Mouse (Mus musculus): Measurements from ENCODE around the gene Adh5. TPM values are rescaled to one million over a fixed set of nuclear protein-coding genes. Genes with fewer than 3 reads are reported as not detected.

Gene Adh5
- polyA plus RNA-seq, 1 experiment from 2014 or later: 207 TPM

GRCm38 (mm10) chr3:138424247-138424646, 18.6 kb upstream of the Adh5 start:
- Histone ChIP-seq H3K36me3 (no peaks in the 10 kb centered on the region), H3K9ac (replicated peaks) (no peak overlapping the region), H3K27me3 (no peaks in the 10 kb centered on the region), H3K27ac (no peak overlapping the region), H3K4me2 (no peak overlapping the region), H3K9me3 (no peaks in the 10 kb centered on the region), H3K4me1 (replicated peaks) (no peaks in the 10 kb centered on the region), H3K4me3 (replicated peaks) (no peak overlapping the region)
- ATAC-seq (ENCODE audit: insufficient number of reproducible peaks, insufficient read depth, low FRiP score, low TSS enrichment, low read depth): no peak
- WGBS: 61% methylated on average over 4 of the region's 4 CpGs

DNA sequence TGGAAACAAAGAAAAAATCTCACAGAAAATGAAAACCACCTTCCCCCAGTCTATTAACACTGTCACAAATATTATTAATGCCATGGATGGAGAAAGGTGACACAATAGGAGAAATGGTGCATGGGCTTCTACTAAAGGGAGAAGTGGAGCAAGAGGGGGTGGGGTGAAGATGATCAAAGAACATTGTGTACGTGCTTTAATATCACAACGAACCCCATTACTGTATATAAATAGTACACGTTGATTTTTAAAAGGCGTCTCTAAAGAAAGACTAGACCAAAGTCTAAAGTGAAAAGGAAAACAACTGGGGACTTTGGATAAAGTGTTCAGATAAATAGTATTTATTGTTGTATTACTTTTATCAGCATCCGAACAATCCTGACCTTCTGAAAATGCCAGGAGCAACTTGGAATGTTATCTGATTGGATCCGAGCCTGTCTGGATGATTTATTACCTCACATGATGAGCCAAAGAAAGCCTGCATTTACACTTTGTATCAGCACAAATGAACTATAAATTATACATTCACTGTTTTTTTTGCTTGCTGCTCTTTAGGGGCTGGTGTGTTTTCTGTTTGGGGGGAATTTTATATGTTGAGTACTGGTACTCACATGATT, 12.4 kb upstream of the Adh5 start:
- no peak for ATAC-seq (ENCODE audit: insufficient number of reproducible peaks, insufficient read depth, low FRiP score, low TSS enrichment, low read depth)
- Histone ChIP-seq H3K27ac (no peak overlapping the region), H3K36me3 (no peaks in the 10 kb centered on the region), H3K27me3 (no peaks in the 10 kb centered on the region), H3K9ac (replicated peaks) (no peak overlapping the region), H3K9me3 (no peaks in the 10 kb centered on the region), H3K4me3 (replicated peaks) (no peak overlapping the region), H3K4me2 (no peak overlapping the region), H3K4me1 (replicated peaks) (no peaks in the 10 kb centered on the region)
- WGBS: 81% methylated on average over 6 of the region's 6 CpGs

GRCm38 (mm10) chr3:138431835-138432234, 11.1 kb upstream of the Adh5 start:
- H3K9ac ChIP-seq (replicated peaks): no peak overlapping the region
- no peaks in the 10 kb centered on the region for H3K27me3 ChIP-seq
- H3K4me1 ChIP-seq (replicated peaks): no peaks in the 10 kb centered on the region
- no peaks in the 10 kb centered on the region for H3K9me3 ChIP-seq
- WGBS: 78% methylated on average over 2 of the region's 2 CpGs
- no peak overlapping the region for H3K4me2 ChIP-seq
- H3K27ac ChIP-seq: no peak overlapping the region
- no peak for ATAC-seq (ENCODE audit: insufficient number of reproducible peaks, insufficient read depth, low FRiP score, low TSS enrichment, low read depth)
- no peak overlapping the region for H3K4me3 ChIP-seq (replicated peaks)
- no peaks in the 10 kb centered on the region for H3K36me3 ChIP-seq

DNA sequence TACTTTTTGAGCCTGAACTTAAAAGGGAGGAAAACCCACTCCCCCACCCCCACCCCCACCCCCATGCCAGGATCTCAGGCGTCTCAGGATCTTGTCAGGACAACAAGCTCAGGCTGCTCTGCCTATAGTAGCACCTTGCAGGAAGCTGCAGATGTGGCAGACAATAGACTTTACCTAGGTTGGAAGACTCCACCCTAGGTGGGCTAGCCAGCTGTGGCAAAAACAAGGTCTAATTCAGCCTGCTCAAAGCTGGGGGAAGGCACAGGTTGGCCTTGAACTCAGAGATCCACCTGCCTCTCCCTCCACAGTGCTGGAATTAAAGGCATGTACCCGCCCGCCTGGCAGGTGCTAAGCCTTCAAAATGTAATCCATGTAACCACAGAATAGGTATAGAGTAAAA, 4.2 kb upstream of the Adh5 start:
- Histone ChIP-seq H3K4me1 (replicated peaks) (peaks cover 3% of the 10 kb centered on the region; the same call in 1 of the 2 replicates), H3K4me2 (no peak overlapping the region), H3K27me3 (no peaks in the 10 kb centered on the region), H3K9ac (replicated peaks) (no peak overlapping the region), H3K9me3 (no peaks in the 10 kb centered on the region), H3K4me3 (replicated peaks) (no peak overlapping the region), H3K36me3 (no peaks in the 10 kb centered on the region), H3K27ac (no peak overlapping the region)
- WGBS: 66% methylated on average over 3 of the region's 3 CpGs
- ATAC-seq (ENCODE audit: insufficient number of reproducible peaks, insufficient read depth, low FRiP score, low TSS enrichment, low read depth): no peak

- no peak; the same call in 1 of the 2 replicates for ATAC-seq (ENCODE audit: insufficient number of reproducible peaks, insufficient read depth, low FRiP score, low TSS enrichment, low read depth)
- peak overlapping the region; percentile 91 for H3K27ac ChIP-seq
- 3% methylated on average over 9 of the region's 9 CpGs for WGBS
These were observed 690 bp upstream of the Adh5 start for GRCm38 (mm10) chr3:138442203-138442602.

DNA sequence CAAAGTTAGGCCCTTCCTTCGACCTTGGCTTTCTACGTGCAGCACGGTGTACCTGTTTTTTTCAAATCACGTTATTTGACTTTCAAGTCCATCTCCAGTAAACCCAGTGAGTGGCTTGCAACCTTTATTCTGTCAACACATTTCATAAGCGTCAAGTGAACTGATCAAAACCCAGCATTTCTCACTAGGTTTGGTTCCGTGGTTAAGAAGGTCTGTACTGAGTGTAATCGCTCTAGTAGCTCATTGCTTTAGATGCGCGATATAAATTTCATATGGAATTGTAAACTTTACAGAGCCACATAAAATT, 525 bp downstream of the Adh5 start:
- Histone ChIP-seq H3K27ac (peak overlapping the region; percentile 91), H3K9ac (replicated peaks) (peak overlapping the region; percentile 90), H3K36me3 (peaks cover 37% of the 10 kb centered on the region), H3K4me2 (peak overlapping the region; percentile 75), H3K27me3 (no peaks in the 10 kb centered on the region), H3K9me3 (no peaks in the 10 kb centered on the region), H3K4me1 (replicated peaks) (peaks cover 12% of the 10 kb centered on the region), H3K4me3 (replicated peaks) (peak overlapping the region; percentile 78)
- WGBS: 5% methylated on average over 9 of the region's 9 CpGs
- no peak for ATAC-seq (ENCODE audit: insufficient number of reproducible peaks, insufficient read depth, low FRiP score, low TSS enrichment, low read depth)

More at GRCm38 (mm10) chr3:138442203-138442602, 690 bp upstream of the Adh5 start:
- Histone ChIP-seq H3K4me3 (replicated peaks) (peak overlapping the region; percentile 78), H3K9ac (replicated peaks) (peak overlapping the region; percentile 59), H3K27me3 (no peaks in the 10 kb centered on the region), H3K4me2 (peak overlapping the region; percentile 75), H3K4me1 (replicated peaks) (peaks cover 12% of the 10 kb centered on the region), H3K36me3 (peaks cover 25% of the 10 kb centered on the region), H3K9me3 (no peaks in the 10 kb centered on the region)

- no peaks in the 10 kb centered on the region for H3K27me3 ChIP-seq
- 71% methylated on average over 12 of the region's 12 CpGs for WGBS
- H3K27ac ChIP-seq: no peak overlapping the region
- no peak overlapping the region for H3K4me3 ChIP-seq (replicated peaks)
- peaks cover 81% of the 10 kb centered on the region for H3K36me3 ChIP-seq
- peaks cover 21% of the 10 kb centered on the region for H3K4me1 ChIP-seq (replicated peaks)
- ATAC-seq (ENCODE audit: insufficient number of reproducible peaks, insufficient read depth, low FRiP score, low TSS enrichment, low read depth): no peak
- no peak overlapping the region for H3K9ac ChIP-seq (replicated peaks)
- H3K4me2 ChIP-seq: no peak overlapping the region
- H3K9me3 ChIP-seq: no peaks in the 10 kb centered on the region
These were observed 5.4 kb downstream of the Adh5 start for GRCm38 (mm10) chr3:138448077-138448860.

GRCm38 (mm10) chr3:138452169-138452568, 9.3 kb downstream of the Adh5 start:
- Histone ChIP-seq H3K36me3 (peaks cover 93% of the 10 kb centered on the region), H3K4me2 (no peak overlapping the region), H3K4me3 (replicated peaks) (no peak overlapping the region), H3K9ac (replicated peaks) (no peak overlapping the region), H3K27ac (no peak overlapping the region), H3K9me3 (no peaks in the 10 kb centered on the region), H3K4me1 (replicated peaks) (peaks cover 12% of the 10 kb centered on the region), H3K27me3 (no peaks in the 10 kb centered on the region)
- 89% methylated on average over 10 of the region's 10 CpGs for WGBS
- no peak for ATAC-seq (ENCODE audit: insufficient number of reproducible peaks, insufficient read depth, low FRiP score, low TSS enrichment, low read depth)

DNA sequence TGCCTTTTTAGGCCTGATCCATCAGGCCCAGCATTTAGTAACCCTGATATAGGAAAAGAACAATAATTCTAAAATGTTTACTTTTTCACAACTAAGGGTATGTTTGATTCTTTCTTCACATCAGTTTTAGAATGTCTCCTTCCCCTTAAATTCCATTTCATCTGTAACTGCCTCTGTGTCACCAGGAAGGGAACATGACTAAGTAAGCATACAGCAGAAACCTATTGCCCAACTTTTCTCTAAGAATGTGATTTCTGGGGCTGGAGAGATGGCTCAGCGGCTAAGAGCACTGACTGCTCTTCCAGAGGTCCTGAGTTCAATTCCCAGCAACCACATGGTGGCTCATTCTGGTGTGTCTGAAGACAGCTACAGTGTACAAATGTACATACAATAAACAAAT, 11.3 kb downstream of the Adh5 start:
- Histone ChIP-seq H3K36me3 (peaks cover 94% of the 10 kb centered on the region), H3K27me3 (no peaks in the 10 kb centered on the region), H3K4me3 (replicated peaks) (no peak overlapping the region), H3K9me3 (no peaks in the 10 kb centered on the region), H3K4me2 (no peak overlapping the region), H3K4me1 (replicated peaks) (peaks cover 11% of the 10 kb centered on the region), H3K9ac (replicated peaks) (no peak overlapping the region), H3K27ac (no peak overlapping the region)
- 93% methylated on average over 1 of the region's 1 CpGs for WGBS
- no peak for ATAC-seq (ENCODE audit: insufficient number of reproducible peaks, insufficient read depth, low FRiP score, low TSS enrichment, low read depth)

DNA sequence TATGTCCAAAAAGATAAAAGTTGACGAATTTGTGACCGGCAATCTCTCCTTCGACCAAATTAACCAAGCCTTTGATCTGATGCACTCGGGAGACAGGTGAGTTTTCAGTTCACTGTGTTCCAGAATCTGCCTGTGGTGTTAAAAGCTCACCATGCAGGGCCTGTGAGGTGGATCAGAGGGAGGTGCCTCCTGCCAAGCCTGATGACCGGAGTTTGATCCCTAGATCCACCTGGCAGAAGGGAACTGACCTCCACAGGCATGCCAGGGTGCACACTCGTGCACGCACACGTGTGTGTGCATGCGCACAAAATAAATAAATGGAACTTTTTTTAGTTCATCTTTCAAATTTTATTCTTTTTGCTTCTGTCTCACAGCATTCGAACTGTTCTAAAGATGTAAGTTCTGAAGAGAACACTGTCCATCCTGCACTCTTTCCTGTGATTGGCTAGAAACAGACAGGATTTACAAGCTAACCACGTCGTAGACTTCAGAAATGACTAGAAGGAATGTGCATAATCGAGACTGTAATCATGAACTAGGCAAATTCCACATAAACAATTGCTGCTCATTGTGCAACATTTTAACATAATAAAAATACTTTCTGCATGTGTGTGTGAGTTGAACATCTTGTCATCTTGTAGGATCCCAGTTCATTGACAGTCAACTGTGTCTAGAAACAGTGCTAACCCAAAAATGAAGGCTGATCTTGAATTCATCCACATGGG, 12.0 kb downstream of the Adh5 start:
- H3K4me2 ChIP-seq: no peak overlapping the region
- H3K4me1 ChIP-seq (replicated peaks): peaks cover 6% of the 10 kb centered on the region; the same call in 1 of the 2 replicates
- no peak overlapping the region for H3K4me3 ChIP-seq (replicated peaks)
- 90% methylated on average over 13 of the region's 13 CpGs for WGBS
- H3K36me3 ChIP-seq: peaks cover 95% of the 10 kb centered on the region
- ATAC-seq (ENCODE audit: insufficient number of reproducible peaks, insufficient read depth, low FRiP score, low TSS enrichment, low read depth): no peak
- no peaks in the 10 kb centered on the region for H3K9me3 ChIP-seq
- no peaks in the 10 kb centered on the region for H3K27me3 ChIP-seq
- no peak overlapping the region for H3K9ac ChIP-seq (replicated peaks)
- H3K27ac ChIP-seq: no peak overlapping the region

- Histone ChIP-seq H3K4me3 (replicated peaks) (no peak overlapping the region), H3K36me3 (peaks cover 94% of the 10 kb centered on the region), H3K4me2 (no peak overlapping the region), H3K9ac (replicated peaks) (no peak overlapping the region), H3K27ac (no peak overlapping the region), H3K9me3 (no peaks in the 10 kb centered on the region), H3K4me1 (replicated peaks) (no peaks in the 10 kb centered on the region), H3K27me3 (no peaks in the 10 kb centered on the region)
- ATAC-seq (ENCODE audit: insufficient number of reproducible peaks, insufficient read depth, low FRiP score, low TSS enrichment, low read depth): no peak
- 92% methylated on average over 3 of the region's 3 CpGs for WGBS
These were observed 15.5 kb downstream of the Adh5 start for GRCm38 (mm10) chr3:138458441-138458840.

Data from limb, embryonic 12.5 days (tissue).